Mouse (Mus musculus): ENCODE measurements around the gene Cul4b.
A peak's percentile ranks its signal among the peaks of the same experiment; 100 is the strongest.

DNA sequence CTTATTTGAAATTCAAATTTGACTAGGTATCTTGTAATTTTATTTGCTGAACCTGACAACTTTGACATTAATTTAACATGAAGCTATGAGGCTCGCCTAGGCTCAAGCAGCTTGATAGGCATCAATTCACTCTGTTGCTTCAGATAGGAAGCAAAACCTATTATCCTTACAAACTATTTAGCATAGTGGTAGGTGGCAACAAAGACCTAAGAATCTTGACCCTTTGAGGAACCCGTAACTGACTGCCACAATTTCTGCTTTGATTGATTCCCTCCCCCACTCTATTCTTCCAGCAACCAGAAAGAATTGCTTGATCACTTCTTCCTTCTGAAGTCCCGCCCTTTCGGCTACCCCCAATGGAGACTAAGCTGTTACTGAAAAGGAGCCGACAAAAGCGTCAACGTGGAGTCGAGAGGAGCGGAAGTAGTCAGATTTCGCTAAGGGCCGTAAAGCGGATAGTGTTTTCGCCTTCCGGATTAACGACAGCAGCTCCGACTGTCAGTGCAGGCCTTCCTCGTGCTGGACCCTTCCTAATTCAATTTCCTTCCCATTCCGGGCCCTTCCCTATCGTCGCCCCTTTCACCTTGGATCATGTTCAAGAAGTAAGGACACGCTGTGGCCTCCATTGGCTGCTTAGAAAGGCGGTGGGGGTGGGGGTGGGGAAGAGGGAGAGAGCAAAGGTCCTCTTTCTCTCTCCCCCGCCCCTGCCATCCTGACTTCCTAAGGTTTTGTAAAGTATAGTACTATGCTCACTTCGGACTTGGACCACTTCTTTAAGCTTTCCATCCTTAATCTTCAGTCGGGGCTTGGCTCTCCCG, 24.4 kb upstream of the Cul4b start, which contains the start of gene Mcts1:
- peak; percentile 32; the same call in 1 of the 2 replicates for TF ChIP-seq POLR2A (IDR thresholded peaks at IDR 0.05; ENCODE audit: borderline replicate concordance, insufficient read depth, low read length)
- TF ChIP-seq CTCF (IDR thresholded peaks at IDR 0.05; ENCODE audit: borderline replicate concordance, insufficient read depth, low read depth, low read length) = no peak

Data from cerebellum, adult 2 months (tissue).